Comparison of ENCODE assay signal across 8 mouse cellular contexts in the genomic region with DNA sequence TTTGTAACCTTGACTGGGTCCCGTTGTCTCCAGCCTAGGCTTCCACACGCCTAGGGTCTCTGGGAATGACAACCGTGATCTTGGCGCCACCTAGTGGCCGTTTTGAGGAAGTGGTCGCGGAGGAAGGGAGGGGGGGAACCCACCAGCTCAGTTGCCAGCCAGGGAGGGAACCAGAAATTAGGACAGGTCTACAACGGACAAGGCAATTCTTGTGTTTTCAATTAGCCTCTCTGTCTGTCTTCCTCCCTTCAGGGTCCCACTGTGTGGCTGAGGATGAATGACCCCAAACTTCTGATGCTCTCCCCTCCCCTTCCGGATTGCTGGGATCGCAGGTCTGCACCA. TPM values are rescaled to one million over a fixed set of nuclear protein-coding genes. Genes with fewer than 3 reads are reported as not detected.
DNase-seq lines count a peak whose midpoint lies in the region; ATAC-seq and TF ChIP-seq lines count a peak whose summit lies in the region.

No protein-coding gene starts in this region.

- no peaks in the 10 kb centered on the region for H3K9me3 ChIP-seq in hindbrain, embryonic 10.5 days

- no peak for ATAC-seq in Patski
- peak; percentile 89 for ATAC-seq in frontal cortex, adult (ENCODE audit: low TSS enrichment)

- H3K36me3 ChIP-seq in hindbrain, embryonic 10.5 days: no peaks in the 10 kb centered on the region

- H3K27ac ChIP-seq in cerebellum, adult 2 months (ENCODE audit: insufficient read depth, low read length): no peak overlapping the region
- no peak overlapping the region for H3K27ac ChIP-seq in hindbrain, embryonic 10.5 days

- no peak overlapping the region for H3K4me3 ChIP-seq in cerebellum, adult 2 months (replicated peaks; ENCODE audit: insufficient read depth, low read depth, low read length)
- no peak overlapping the region for H3K4me3 ChIP-seq in hindbrain, embryonic 10.5 days

- POLR2A ChIA-PET in Patski (lab: Charles Lee): interaction anchor here (1.8 kb wide), 1 partner anchor 103 kb away, joined by 5 read pairs; no protein-coding TSS in a partner anchor

- WGBS in cerebellum, adult 2 months: 17% methylated on average over 10 of the region's 10 CpGs
- WGBS in hindbrain, embryonic 10.5 days: 20% methylated on average over 10 of the region's 10 CpGs

- TF ChIP-seq POLR2A in cerebellum, adult 2 months (IDR thresholded peaks at IDR 0.05; ENCODE audit: borderline replicate concordance, insufficient read depth, low read length): no peak

- DNase-seq in Patski (ENCODE audit: low read depth, low spot score): peak; percentile 22
- peak; percentile 46 to 63 for DNase-seq in cerebellum, adult 2 months
- peak; percentile 75 for DNase-seq in hindbrain, embryonic 10.5 days (ENCODE audit: low spot score)
- peak; percentile 87 to 88 for DNase-seq in layer of hippocampus, postnatal 10 days (ENCODE audit: low spot score in 2 of 2)
- DNase-seq in lung, postnatal 4 days: peak; percentile 60 to 82
- peak; percentile 63 for DNase-seq in right cerebral cortex, adult 18-20 months
- DNase-seq in urinary bladder, postnatal 14 days (ENCODE audit: low spot score): peak; percentile 68

- no peaks in the 10 kb centered on the region for H3K27me3 ChIP-seq in Patski
- no peaks in the 10 kb centered on the region for H3K27me3 ChIP-seq in cerebellum, adult 2 months (ENCODE audit: control insufficient read depth, insufficient read depth, low read length)
- H3K27me3 ChIP-seq in hindbrain, embryonic 10.5 days (ENCODE audit: insufficient read depth, poor library complexity, severe bottlenecking): no peaks in the 10 kb centered on the region

- H3K4me1 ChIP-seq in cerebellum, adult 2 months (ENCODE audit: control insufficient read depth, insufficient read depth, low read length): no peaks in the 10 kb centered on the region
- H3K4me1 ChIP-seq in hindbrain, embryonic 10.5 days (replicated peaks): 0 out of 2 replicates have a peak, but pooled peaks cover 12% of the 10 kb centered on the region

- TF ChIP-seq CTCF in Patski (IDR thresholded peaks at IDR 0.05): peak; percentile 94
- TF ChIP-seq CTCF in cerebellum, adult 2 months (IDR thresholded peaks at IDR 0.05; ENCODE audit: borderline replicate concordance, insufficient read depth, low read depth, low read length): peak; percentile 94

- CTCF ChIA-PET in Patski (lab: Charles Lee): interaction anchor here (0.9 to 2.7 kb wide), 10 partner anchors 11 to 105 kb away, joined by 3 to 7 read pairs (median 4); no protein-coding TSS in a partner anchor

- in situ Hi-C loops in Patski (cut with MboI; ENCODE audit: low pct_unique_long_range_greater_than_20kb): loop anchor here (5.0 to 10.0 kb wide), 3 partner anchors 69 to 262 kb away; no protein-coding TSS in a partner anchor

RNA-seq across cellular contexts. Expression of gene Kifc3, which starts 1.4 kb away (rescaled TPM):
- 158 TPM for polyA plus RNA-seq in Patski (2021)
- 49.9 and 56.8 TPM in 2 replicates for polyA plus RNA-seq in cerebellum, adult 2 months (2012; rRNA removed)
- 6.5 and 9.1 TPM in 2 replicates for polyA plus RNA-seq in hindbrain, embryonic 10.5 days (2016; fragmentation: Nextera tagmentation; extraction: Ambion mirVana)
- total RNA-seq in layer of hippocampus, postnatal 10 days (2021): 10 to 100 TPM; 72.4 to 90.2 TPM

Comparison
In these comparisons a context has a peak if more than half of its experiments do, and no peak if none do; other contexts are left out.
1. DNase-seq: peak in every context shown above with its lines; median percentile 88 in layer of hippocampus, postnatal 10 days; 75 in hindbrain, embryonic 10.5 days; 71 in lung, postnatal 4 days; 68 in urinary bladder, postnatal 14 days; 63 in right cerebral cortex, adult 18-20 months; 54 in cerebellum, adult 2 months; 22 in Patski.